In genomic region chr12:53771394-53771936, GRCm38 (mm10) we compare ENCODE assay signal across 23 mouse cellular contexts.
DNase-seq lines count a peak whose midpoint lies in the region; ATAC-seq and TF ChIP-seq lines count a peak whose summit lies in the region.
"Had no signal": no experiment of that assay in that cellular context is flagged by ENCODE, and none has a peak within 500 bp of the region (broad histone marks: within the 10 kb centered on the region; RNA-seq: fewer than 3 reads in every experiment).

No protein-coding gene starts in this region.

- H3K4me1 ChIP-seq in forebrain, embryonic 16.5 days (replicated peaks; ENCODE audit: control insufficient read depth, insufficient read depth, low read length), result peaks cover 17% of the 10 kb centered on the region
- no peaks in the 10 kb centered on the region for H3K4me1 ChIP-seq in forebrain, embryonic 11.5 days (replicated peaks; ENCODE audit: control insufficient read depth, insufficient read depth, low read length)
- peaks cover 26% of the 10 kb centered on the region for H3K4me1 ChIP-seq in hindbrain, embryonic 10.5 days (replicated peaks)
- H3K4me1 ChIP-seq in hindbrain, embryonic 12.5 days, result peaks cover 28% of the 10 kb centered on the region
- H3K4me1 ChIP-seq: embryonic facial prominence, embryonic 15.5 days; heart, embryonic 15.5 days; intestine, embryonic 15.5 days had no signal

- no peak overlapping the region; the same call in 1 of the 2 replicates for H3K4me2 ChIP-seq in forebrain, embryonic 16.5 days (ENCODE audit: low read length)
- no peak overlapping the region for H3K4me2 ChIP-seq in forebrain, embryonic 11.5 days (ENCODE audit: low read depth, low read length, severe bottlenecking)
- H3K4me2 ChIP-seq in hindbrain, embryonic 12.5 days (replicated peaks), result no peak overlapping the region
- H3K4me2 ChIP-seq: embryonic facial prominence, embryonic 15.5 days; heart, embryonic 11.5 days; heart, embryonic 15.5 days; intestine, embryonic 15.5 days had no signal

- no peaks in the 10 kb centered on the region for H3K27me3 ChIP-seq in forebrain, embryonic 16.5 days (replicated peaks; ENCODE audit: control insufficient read depth, insufficient read depth, low read length)
- no peaks in the 10 kb centered on the region for H3K27me3 ChIP-seq in forebrain, embryonic 11.5 days (ENCODE audit: control insufficient read depth, insufficient read depth, low read length)
- no peaks in the 10 kb centered on the region for H3K27me3 ChIP-seq in hindbrain, embryonic 10.5 days (ENCODE audit: insufficient read depth, poor library complexity, severe bottlenecking)
- no peaks in the 10 kb centered on the region for H3K27me3 ChIP-seq in hindbrain, embryonic 12.5 days
- H3K27me3 ChIP-seq: CH12.LX; embryonic facial prominence, embryonic 15.5 days; heart, embryonic 15.5 days; intestine, embryonic 15.5 days; Patski had no signal

- H3K27ac ChIP-seq in forebrain, embryonic 16.5 days (ENCODE audit: low read length), result no peak overlapping the region
- H3K27ac ChIP-seq in forebrain, embryonic 11.5 days (ENCODE audit: low read depth, low read length), result no peak overlapping the region
- H3K27ac ChIP-seq in hindbrain, embryonic 10.5 days, result 0 out of 2 replicates have a peak overlapping the region, but pooled peaks have one; percentile 8
- no peak overlapping the region for H3K27ac ChIP-seq in hindbrain, embryonic 12.5 days
- H3K27ac ChIP-seq in layer of hippocampus, adult 2 months, result peak overlapping the region; percentile 0; the same call in 1 of the 2 replicates
- H3K27ac ChIP-seq: embryonic facial prominence, embryonic 15.5 days; heart, adult 2 months; heart, embryonic 15.5 days; intestine, embryonic 15.5 days had no signal

- H3K36me3 ChIP-seq in forebrain, embryonic 16.5 days (ENCODE audit: control insufficient read depth, insufficient read depth), result no peaks in the 10 kb centered on the region
- H3K36me3 ChIP-seq in forebrain, embryonic 11.5 days (ENCODE audit: control insufficient read depth, insufficient read depth, low read length), result no peaks in the 10 kb centered on the region
- no peaks in the 10 kb centered on the region for H3K36me3 ChIP-seq in hindbrain, embryonic 10.5 days
- H3K36me3 ChIP-seq in hindbrain, embryonic 12.5 days, result no peaks in the 10 kb centered on the region
- H3K36me3 ChIP-seq: embryonic facial prominence, embryonic 15.5 days; heart, embryonic 15.5 days; intestine, embryonic 15.5 days had no signal

- H3K9me3 ChIP-seq in forebrain, embryonic 16.5 days (ENCODE audit: control insufficient read depth, low read length), result no peaks in the 10 kb centered on the region
- H3K9me3 ChIP-seq in forebrain, embryonic 11.5 days (ENCODE audit: control insufficient read depth, low read length), result no peaks in the 10 kb centered on the region
- H3K9me3 ChIP-seq in hindbrain, embryonic 10.5 days, result no peaks in the 10 kb centered on the region
- H3K9me3 ChIP-seq in hindbrain, embryonic 12.5 days (replicated peaks), result no peaks in the 10 kb centered on the region
- H3K9me3 ChIP-seq: embryonic facial prominence, embryonic 15.5 days; heart, embryonic 15.5 days; intestine, embryonic 15.5 days had no signal

- ATAC-seq in forebrain, embryonic 16.5 days, result peak; percentile 63; the same call in 1 of the 2 replicates
- ATAC-seq in forebrain, embryonic 11.5 days (replicated peaks; ENCODE audit: low FRiP score), result no peak
- ATAC-seq in hindbrain, embryonic 12.5 days (ENCODE audit: low FRiP score), result no peak
- ATAC-seq: activated CD4-positive, CD25-positive, alpha-beta regulatory T cell, adult 4 months; intestine, embryonic 15.5 days; Patski had no signal

- no peak for DNase-seq in forebrain, embryonic 11.5 days (ENCODE audit: low spot score)
- DNase-seq in hindbrain, embryonic 10.5 days (ENCODE audit: low spot score), result no peak
- DNase-seq in layer of hippocampus, adult 2 months (ENCODE audit: low spot score in 2 of 2), result no peak
- no peak for DNase-seq in layer of hippocampus, postnatal 10 days (ENCODE audit: low spot score in 2 of 2)
- DNase-seq in embryo, embryonic 10.5 days (ENCODE audit: low spot score), result no peak
- DNase-seq: adrenal gland, postnatal 14 days; cerebellum, adult 18-20 months; cerebellum, adult 9-11 months; cerebellum, postnatal 36 days; embryo, embryonic 11 days; gastrocnemius, postnatal 10 days; heart, adult 2 months; kidney, adult 18-20 months had no signal

- WGBS in forebrain, embryonic 16.5 days, result 37% methylated on average over 14 of the region's 14 CpGs
- 57% methylated on average over 14 of the region's 14 CpGs for WGBS in forebrain, embryonic 11.5 days
- WGBS in hindbrain, embryonic 10.5 days, result 71% methylated on average over 14 of the region's 14 CpGs
- WGBS in hindbrain, embryonic 12.5 days, result 61% methylated on average over 14 of the region's 14 CpGs

- H3K9ac ChIP-seq in forebrain, embryonic 16.5 days (replicated peaks; ENCODE audit: low read depth, low read length), result no peak overlapping the region
- no peak overlapping the region for H3K9ac ChIP-seq in forebrain, embryonic 11.5 days (ENCODE audit: low read length)
- no peak overlapping the region for H3K9ac ChIP-seq in hindbrain, embryonic 12.5 days
- H3K9ac ChIP-seq: embryonic facial prominence, embryonic 15.5 days; heart, embryonic 15.5 days; intestine, embryonic 15.5 days had no signal

- TF ChIP-seq CTCF in layer of hippocampus, adult 2 months (conservative IDR thresholded peaks at IDR 0.05), result no peak

- H3K4me3 ChIP-seq in forebrain, embryonic 16.5 days (replicated peaks; ENCODE audit: low read length), result no peak overlapping the region
- H3K4me3 ChIP-seq in forebrain, embryonic 11.5 days (ENCODE audit: low read depth, low read length), result no peak overlapping the region
- H3K4me3 ChIP-seq in hindbrain, embryonic 10.5 days, result no peak overlapping the region
- H3K4me3 ChIP-seq in hindbrain, embryonic 12.5 days, result no peak overlapping the region
- H3K4me3 ChIP-seq in layer of hippocampus, adult 2 months, result no peak overlapping the region
- H3K4me3 ChIP-seq: embryonic facial prominence, embryonic 15.5 days; erythroblast, embryonic 14.5 days; heart, adult 2 months; heart, embryonic 15.5 days; intestine, embryonic 15.5 days had no signal

Comparison
In these comparisons a context has a peak if more than half of its experiments do, and no peak if none do; other contexts are left out.
1. H3K27ac ChIP-seq: peak in hindbrain, embryonic 10.5 days (single experiment) and layer of hippocampus, adult 2 months (single experiment); none in forebrain, embryonic 16.5 days (single experiment), forebrain, embryonic 11.5 days (single experiment) and hindbrain, embryonic 12.5 days (single experiment).